Mouse (Mus musculus): ENCODE measurements at regions not wholly inside any gene's neighbourhood (a gene's known extent, or its start where the extent isn't known, plus 50 kb on each side); places are given as distances from the start of the nearest gene placed in this dataset.

- DNase-seq (ENCODE audit: low read depth, low spot score) = no peak
Observed at GRCm38 (mm10) chr1:77168316-77168715, 346.6 kb downstream of the Epha4 start.

GRCm38 (mm10) chr1:77172463-77172862, 342.4 kb downstream of the Epha4 start:
- DNase-seq (ENCODE audit: low read depth, low spot score) = no peak

GRCm38 (mm10) chr1:77174801-77175200, 340.1 kb downstream of the Epha4 start:
- DNase-seq (ENCODE audit: low read depth, low spot score) = no peak

GRCm38 (mm10) chr1:77175214-77175613, 339.7 kb downstream of the Epha4 start:
- no peak for DNase-seq (ENCODE audit: low read depth, low spot score)

- no peak for DNase-seq (ENCODE audit: low read depth, low spot score)
Observed at GRCm38 (mm10) chr1:77176516-77176915, 338.4 kb downstream of the Epha4 start.

- no peak for DNase-seq (ENCODE audit: low read depth, low spot score)
Observed at GRCm38 (mm10) chr1:77183965-77184364, 330.9 kb downstream of the Epha4 start.

GRCm38 (mm10) chr1:77190141-77190540, 324.7 kb downstream of the Epha4 start:
- no peak for DNase-seq (ENCODE audit: low read depth, low spot score)

- no peak for DNase-seq (ENCODE audit: low read depth, low spot score)
Observed at GRCm38 (mm10) chr1:77201321-77201917, 313.5 kb downstream of the Epha4 start.

GRCm38 (mm10) chr1:77202948-77203347, 311.9 kb downstream of the Epha4 start:
- no peak for DNase-seq (ENCODE audit: low read depth, low spot score)

- DNase-seq (ENCODE audit: low read depth, low spot score) = no peak
Observed at GRCm38 (mm10) chr1:77206535-77206934, 308.4 kb downstream of the Epha4 start.

GRCm38 (mm10) chr1:77209395-77209794, 305.5 kb downstream of the Epha4 start:
- no peak for DNase-seq (ENCODE audit: low read depth, low spot score)

- no peak for DNase-seq (ENCODE audit: low read depth, low spot score)
Observed at GRCm38 (mm10) chr1:77213462-77214098, 301.3 kb downstream of the Epha4 start.

GRCm38 (mm10) chr1:77219488-77220321, 295.2 kb downstream of the Epha4 start:
- no peak for DNase-seq (ENCODE audit: low read depth, low spot score)

- DNase-seq (ENCODE audit: low read depth, low spot score) = no peak
Observed at GRCm38 (mm10) chr1:77220322-77220590, 294.6 kb downstream of the Epha4 start.

GRCm38 (mm10) chr1:77220783-77221182, 294.1 kb downstream of the Epha4 start:
- DNase-seq (ENCODE audit: low read depth, low spot score) = no peak

GRCm38 (mm10) chr1:77221900-77222299, 293.0 kb downstream of the Epha4 start:
- DNase-seq (ENCODE audit: low read depth, low spot score) = no peak

- no peak for DNase-seq (ENCODE audit: low read depth, low spot score)
Observed at GRCm38 (mm10) chr1:77226546-77226945, 288.3 kb downstream of the Epha4 start.

- DNase-seq (ENCODE audit: low read depth, low spot score) = no peak
Observed at GRCm38 (mm10) chr1:77226991-77227515, 287.8 kb downstream of the Epha4 start.

GRCm38 (mm10) chr1:77227800-77228199, 287.1 kb downstream of the Epha4 start:
- no peak for DNase-seq (ENCODE audit: low read depth, low spot score)

- DNase-seq (ENCODE audit: low read depth, low spot score) = no peak
Observed at GRCm38 (mm10) chr1:77229561-77229960, 285.3 kb downstream of the Epha4 start.

- no peak for DNase-seq (ENCODE audit: low read depth, low spot score)
Observed at GRCm38 (mm10) chr1:77233010-77233409, 281.9 kb downstream of the Epha4 start.

- DNase-seq (ENCODE audit: low read depth, low spot score) = no peak
Observed at GRCm38 (mm10) chr1:77244642-77245041, 270.2 kb downstream of the Epha4 start.

GRCm38 (mm10) chr1:77246047-77246446, 268.8 kb downstream of the Epha4 start:
- no peak for DNase-seq (ENCODE audit: low read depth, low spot score)
